Mouse (Mus musculus): ENCODE results near the gene 4930544G11Rik. TPM values are rescaled to one million over a fixed set of nuclear protein-coding genes. Genes with fewer than 3 reads are reported as not detected.

Gene 4930544G11Rik
- polyA plus RNA-seq, 1 experiment from 2014 or later = not detected

DNA sequence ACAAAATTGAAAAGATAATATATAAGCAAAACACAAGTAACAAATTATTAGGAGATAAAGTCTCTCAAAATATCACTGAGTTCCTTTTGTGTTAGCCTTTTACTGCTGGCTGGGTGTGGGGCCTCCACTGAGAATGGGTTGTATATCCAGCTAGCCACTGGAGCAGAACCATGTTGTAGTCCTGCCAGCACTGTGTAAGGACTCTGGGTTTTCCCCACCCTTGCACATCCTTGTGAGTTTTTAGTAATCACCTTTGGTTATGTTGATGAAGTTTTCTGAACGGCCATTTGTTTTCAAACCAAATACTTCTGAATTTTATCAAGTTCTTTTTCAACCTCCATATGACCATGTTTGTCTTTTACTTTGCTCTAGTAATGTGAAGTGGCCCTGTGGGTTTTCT lies 21.9 kb upstream of the 4930544G11Rik start:
- Histone ChIP-seq H3K9ac (ENCODE audit: low read depth, low read length) (no peak overlapping the region), H3K4me2 (ENCODE audit: low read length) (no peak overlapping the region), H3K27ac (no peak overlapping the region), H3K27me3 (ENCODE audit: insufficient read depth, low read length) (no peaks in the 10 kb centered on the region), H3K4me3 (replicated peaks; ENCODE audit: low read depth, low read length) (no peak overlapping the region), H3K9me3 (replicated peaks; ENCODE audit: low read length) (no peaks in the 10 kb centered on the region), H3K4me1 (replicated peaks; ENCODE audit: insufficient read depth, low read length) (no peaks in the 10 kb centered on the region), H3K36me3 (ENCODE audit: insufficient read depth, low read length) (no peaks in the 10 kb centered on the region)
- no peak for DNase-seq (ENCODE audit: low spot score)
- 88% methylated on average over 1 of the region's 1 CpGs for WGBS
- no peak for TF ChIP-seq CTCF (IDR thresholded peaks at IDR 0.05; ENCODE audit: low read depth)
- ATAC-seq (replicated peaks; ENCODE audit: low FRiP score, low read depth) = no peak

DNA sequence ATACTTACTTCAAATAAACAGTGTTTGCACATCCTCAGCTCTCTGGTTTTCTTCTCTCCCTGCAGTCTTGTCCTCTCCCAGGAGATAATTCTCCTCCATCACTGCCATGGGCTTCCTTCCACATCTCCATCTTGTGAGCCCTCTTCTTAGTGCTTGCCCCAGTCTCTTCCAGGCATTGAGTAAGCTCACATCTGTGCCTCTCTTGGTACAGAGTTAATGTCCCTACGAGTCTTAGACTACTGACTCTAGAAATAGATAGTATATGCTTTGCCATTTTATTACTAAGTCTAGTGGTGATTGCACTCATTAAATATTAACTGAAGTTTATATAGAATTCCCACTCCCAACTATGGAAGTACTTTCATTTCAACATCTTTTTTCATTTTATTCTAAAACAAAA lies 19.6 kb upstream of the 4930544G11Rik start:
- no peaks in the 10 kb centered on the region for H3K4me1 ChIP-seq (replicated peaks; ENCODE audit: insufficient read depth, low read length)
- no peak for ATAC-seq (replicated peaks; ENCODE audit: low FRiP score, low read depth)
- H3K36me3 ChIP-seq (ENCODE audit: insufficient read depth, low read length) = no peaks in the 10 kb centered on the region
- no peak overlapping the region for H3K9ac ChIP-seq (ENCODE audit: low read depth, low read length)
- H3K9me3 ChIP-seq (replicated peaks; ENCODE audit: low read length) = no peaks in the 10 kb centered on the region
- TF ChIP-seq CTCF (IDR thresholded peaks at IDR 0.05; ENCODE audit: low read depth) = no peak
- no peak for DNase-seq (ENCODE audit: low spot score)
- no peak overlapping the region for H3K4me3 ChIP-seq (replicated peaks; ENCODE audit: low read depth, low read length)
- H3K27ac ChIP-seq = no peak overlapping the region
- 76% methylated on average over 1 of the region's 1 CpGs for WGBS
- no peak overlapping the region for H3K4me2 ChIP-seq (ENCODE audit: low read length)
- no peaks in the 10 kb centered on the region for H3K27me3 ChIP-seq (ENCODE audit: insufficient read depth, low read length)

DNA sequence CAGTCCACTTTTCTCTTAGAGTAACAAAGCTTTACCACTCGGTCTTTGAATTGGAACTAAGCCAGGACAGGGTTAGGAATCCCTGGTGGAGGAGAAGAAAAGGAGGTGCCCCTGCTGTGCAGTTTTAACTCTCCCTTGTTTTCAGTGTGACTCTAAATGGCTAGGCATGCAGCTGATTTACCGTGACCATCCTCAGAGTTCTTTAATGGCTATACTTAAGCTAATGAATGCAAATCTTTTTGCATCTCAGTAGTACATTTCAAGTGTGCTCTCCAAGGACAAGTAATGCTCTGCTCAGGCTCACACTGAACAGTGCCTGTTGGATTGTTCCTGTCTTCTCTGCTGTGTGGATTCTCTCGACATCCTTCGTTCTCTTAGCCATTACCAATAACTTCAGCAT lies 19.2 kb upstream of the 4930544G11Rik start:
- DNase-seq (ENCODE audit: low spot score) (no peak), ATAC-seq (replicated peaks; ENCODE audit: low FRiP score, low read depth) (no peak)
- Histone ChIP-seq H3K4me1 (replicated peaks; ENCODE audit: insufficient read depth, low read length) (no peaks in the 10 kb centered on the region), H3K36me3 (ENCODE audit: insufficient read depth, low read length) (no peaks in the 10 kb centered on the region), H3K9me3 (replicated peaks; ENCODE audit: low read length) (no peaks in the 10 kb centered on the region), H3K9ac (ENCODE audit: low read depth, low read length) (no peak overlapping the region), H3K27ac (no peak overlapping the region), H3K4me3 (replicated peaks; ENCODE audit: low read depth, low read length) (no peak overlapping the region), H3K4me2 (ENCODE audit: low read length) (no peak overlapping the region), H3K27me3 (ENCODE audit: insufficient read depth, low read length) (no peaks in the 10 kb centered on the region)
- 48% methylated on average over 4 of the region's 4 CpGs for WGBS
- TF ChIP-seq CTCF (IDR thresholded peaks at IDR 0.05; ENCODE audit: low read depth) = no peak

DNA sequence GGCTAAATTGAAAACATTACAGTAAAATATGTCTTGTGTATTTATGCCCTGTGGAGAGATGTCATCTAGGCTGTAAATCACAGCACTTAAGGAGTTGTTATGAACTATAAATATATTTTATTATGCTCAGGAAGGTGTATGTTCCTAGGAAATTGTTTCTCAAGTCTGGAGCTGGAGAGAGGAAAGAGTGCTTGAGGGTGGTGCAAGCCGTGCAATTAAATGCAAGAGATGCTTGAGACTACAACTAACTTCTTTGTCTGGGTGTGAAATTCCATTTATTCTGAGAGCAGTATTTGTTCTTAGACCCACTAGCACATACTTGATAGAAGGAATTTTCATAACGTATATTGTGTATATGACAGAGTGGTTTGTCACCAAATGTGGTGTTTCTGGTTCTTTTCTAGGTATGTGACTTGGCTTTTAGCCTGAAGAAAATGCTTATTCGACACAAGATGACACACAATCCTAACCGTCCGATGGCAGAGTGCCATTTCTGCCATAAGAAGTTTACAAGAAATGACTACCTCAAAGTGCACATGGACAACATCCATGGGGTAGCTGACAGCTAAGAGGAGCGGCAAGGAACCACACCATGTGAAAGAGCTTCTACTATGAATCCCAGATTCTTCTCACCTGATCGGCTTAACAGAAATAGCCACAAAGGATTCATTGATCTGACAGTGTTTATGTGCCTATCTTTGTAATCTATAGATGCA lies 16.7 kb upstream of the 4930544G11Rik start:
- Histone ChIP-seq H3K4me2 (ENCODE audit: low read length) (no peak overlapping the region), H3K27ac (no peak overlapping the region), H3K4me1 (replicated peaks; ENCODE audit: insufficient read depth, low read length) (no peaks in the 10 kb centered on the region), H3K27me3 (ENCODE audit: insufficient read depth, low read length) (no peaks in the 10 kb centered on the region), H3K9ac (ENCODE audit: low read depth, low read length) (no peak overlapping the region), H3K9me3 (replicated peaks; ENCODE audit: low read length) (no peaks in the 10 kb centered on the region), H3K36me3 (ENCODE audit: insufficient read depth, low read length) (no peaks in the 10 kb centered on the region), H3K4me3 (replicated peaks; ENCODE audit: low read depth, low read length) (no peak overlapping the region)
- no peak for TF ChIP-seq CTCF (IDR thresholded peaks at IDR 0.05; ENCODE audit: low read depth)
- no peak for ATAC-seq (replicated peaks; ENCODE audit: low FRiP score, low read depth)
- WGBS = 73% methylated on average over 7 of the region's 7 CpGs
- peak; percentile 27 for DNase-seq (ENCODE audit: low spot score)

DNA sequence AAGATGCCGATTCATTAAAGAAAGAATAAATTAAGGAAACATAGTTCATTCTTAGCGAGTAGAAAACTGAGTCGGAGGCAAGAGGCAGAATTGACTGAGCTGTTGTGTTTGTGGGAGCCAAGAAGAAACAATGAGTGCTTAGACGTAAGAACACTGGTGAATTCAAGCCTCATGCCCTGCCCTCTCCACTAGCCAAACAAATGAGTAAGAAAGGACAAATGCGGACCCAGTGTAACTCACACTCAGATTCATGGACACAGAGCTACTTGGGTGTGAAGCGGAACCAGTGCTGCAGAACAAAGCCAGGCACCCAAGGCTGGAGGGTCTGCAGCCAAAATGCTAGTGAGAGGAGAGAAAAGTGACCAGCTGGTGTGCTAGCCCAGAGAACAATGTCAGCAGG lies 1.9 kb upstream of the 4930544G11Rik start:
- H3K9me3 ChIP-seq (replicated peaks; ENCODE audit: low read length) = no peaks in the 10 kb centered on the region
- no peak overlapping the region for H3K27ac ChIP-seq
- H3K4me1 ChIP-seq (replicated peaks; ENCODE audit: insufficient read depth, low read length) = no peaks in the 10 kb centered on the region
- TF ChIP-seq CTCF (IDR thresholded peaks at IDR 0.05; ENCODE audit: low read depth) = no peak
- H3K9ac ChIP-seq (ENCODE audit: low read depth, low read length) = no peak overlapping the region
- H3K27me3 ChIP-seq (ENCODE audit: insufficient read depth, low read length) = no peaks in the 10 kb centered on the region
- ATAC-seq (replicated peaks; ENCODE audit: low FRiP score, low read depth) (no peak), DNase-seq (ENCODE audit: low spot score) (no peak)
- 79% methylated on average over 6 of the region's 6 CpGs for WGBS
- H3K4me3 ChIP-seq (replicated peaks; ENCODE audit: low read depth, low read length) = no peak overlapping the region
- H3K36me3 ChIP-seq (ENCODE audit: insufficient read depth, low read length) = no peaks in the 10 kb centered on the region
- H3K4me2 ChIP-seq (ENCODE audit: low read length) = no peak overlapping the region

DNA sequence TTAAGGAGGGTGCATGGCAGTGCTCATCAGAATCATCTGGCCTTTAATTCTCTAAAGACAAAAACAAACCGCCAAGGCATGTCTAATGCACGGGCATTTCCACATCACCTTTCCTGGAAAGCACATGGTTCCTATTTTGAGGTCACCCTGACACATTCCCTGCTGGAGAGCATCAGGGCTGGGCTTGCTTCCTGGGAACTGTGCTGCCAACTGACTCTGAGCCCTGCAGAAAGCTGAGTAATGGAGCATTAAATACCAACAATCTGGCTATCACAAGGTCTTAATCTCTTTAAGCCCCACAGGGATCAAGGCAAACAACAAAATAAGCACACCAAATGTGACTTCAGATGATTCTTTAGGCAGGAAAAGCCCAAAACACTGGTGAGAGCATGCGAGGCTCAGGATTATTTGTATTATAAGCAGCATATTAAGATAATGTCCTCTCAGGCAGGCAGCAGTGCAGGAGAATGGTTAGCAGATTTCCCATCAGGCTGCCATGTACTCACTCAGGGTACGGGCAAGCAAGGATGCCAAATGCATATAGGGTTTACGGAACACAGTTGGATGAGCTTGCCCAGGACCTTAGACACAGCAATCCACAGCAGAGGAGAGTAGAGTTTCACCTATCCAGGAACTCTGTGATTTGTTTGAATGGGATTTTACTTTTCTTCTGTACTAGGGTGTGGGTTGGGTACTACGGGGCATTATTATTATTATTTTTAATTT lies 17.1 kb downstream of the 4930544G11Rik start:
- DNase-seq (ENCODE audit: low spot score) (no peak), ATAC-seq (replicated peaks; ENCODE audit: low FRiP score, low read depth) (no peak)
- H3K9ac ChIP-seq (ENCODE audit: low read depth, low read length) = no peak overlapping the region
- H3K9me3 ChIP-seq (replicated peaks; ENCODE audit: low read length) = no peaks in the 10 kb centered on the region
- no peaks in the 10 kb centered on the region for H3K4me1 ChIP-seq (replicated peaks; ENCODE audit: insufficient read depth, low read length)
- H3K4me3 ChIP-seq (replicated peaks; ENCODE audit: low read depth, low read length) = no peak overlapping the region
- no peak overlapping the region for H3K4me2 ChIP-seq (ENCODE audit: low read length)
- H3K27me3 ChIP-seq (ENCODE audit: insufficient read depth, low read length) = no peaks in the 10 kb centered on the region
- TF ChIP-seq CTCF (IDR thresholded peaks at IDR 0.05; ENCODE audit: low read depth) = no peak
- 73% methylated on average over 6 of the region's 6 CpGs for WGBS
- no peaks in the 10 kb centered on the region for H3K36me3 ChIP-seq (ENCODE audit: insufficient read depth, low read length)
- no peak overlapping the region for H3K27ac ChIP-seq
